Mouse (Mus musculus): ENCODE results near the gene Zfp954.
A peak's percentile ranks its signal among the peaks of the same experiment; 100 is the strongest.
"Not testable (repeated sequence)": the region's sequence is repeated elsewhere in the genome, so short reads cannot be mapped to it uniquely, and the experiment has no call there.

Zfp954 gene

DNA sequence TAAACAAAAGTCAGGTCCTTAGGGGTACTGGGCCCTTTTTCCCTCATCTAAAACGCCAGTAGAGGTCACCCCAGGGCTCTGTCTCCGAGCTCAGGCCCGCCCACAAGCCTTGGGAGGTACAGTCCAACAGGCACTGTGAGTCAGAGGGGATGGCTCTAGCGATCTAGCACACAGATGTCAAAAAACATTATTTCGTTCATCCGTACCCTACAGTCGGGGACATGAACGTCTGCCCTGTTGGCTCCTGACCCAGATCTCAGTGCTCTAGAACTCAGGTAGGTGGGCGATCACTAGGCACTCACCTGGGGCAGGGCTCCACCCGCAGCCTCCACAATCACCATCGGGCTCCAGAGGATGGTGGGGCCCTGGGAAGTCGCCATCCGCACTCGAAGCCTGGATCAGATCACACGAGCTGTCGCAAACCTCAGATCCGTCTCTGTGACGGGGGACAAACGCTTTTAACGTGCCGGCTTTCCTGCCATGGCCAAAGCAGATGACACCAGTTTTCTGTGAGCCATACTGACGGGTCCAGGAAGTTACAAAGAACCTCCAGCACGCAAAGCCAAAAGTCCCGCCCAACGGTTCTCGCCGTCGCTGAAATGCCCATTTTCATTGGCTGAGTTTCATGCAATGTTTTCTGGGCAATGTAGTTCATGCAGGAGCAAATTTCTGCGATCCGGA, at the start of gene Zfp954:
Zfp954 (minus strand) TSS at position 568 of the 681 bp plus-strand sequence.
- peak; percentile 94 for DNase-seq (ENCODE audit: low read depth)

DNA sequence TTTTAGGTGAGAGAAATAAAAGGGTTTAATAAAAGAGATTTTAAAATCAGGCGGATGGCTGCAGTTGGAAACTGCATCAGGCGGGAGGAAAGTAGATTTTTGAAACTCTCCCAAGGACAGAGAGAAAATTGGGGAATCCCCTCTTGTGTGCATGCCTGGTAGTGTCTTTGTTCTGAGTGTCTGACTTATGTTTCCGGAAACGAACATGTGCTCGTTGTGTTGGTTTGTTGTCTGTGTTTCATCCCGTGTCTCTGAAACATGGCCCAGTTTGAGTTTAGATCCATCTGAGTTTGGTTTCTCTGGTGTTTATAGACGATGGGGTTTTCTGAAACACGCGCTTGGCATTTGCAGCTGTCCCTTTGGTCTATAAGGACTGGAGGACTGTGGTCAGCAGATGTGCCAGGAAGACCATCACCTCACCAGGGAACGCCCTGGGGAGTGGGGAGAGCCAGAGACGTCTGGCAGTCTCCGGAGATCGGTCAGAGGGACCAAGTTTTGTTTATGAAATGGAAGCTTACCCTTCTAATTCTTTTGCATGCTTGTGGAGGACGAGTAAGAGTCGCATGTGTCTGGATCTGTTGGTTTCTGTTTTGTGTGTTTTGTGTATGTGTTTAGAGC, 24.8 kb upstream of the Zfp954 start:
- DNase-seq (ENCODE audit: low read depth): no peak

DNA sequence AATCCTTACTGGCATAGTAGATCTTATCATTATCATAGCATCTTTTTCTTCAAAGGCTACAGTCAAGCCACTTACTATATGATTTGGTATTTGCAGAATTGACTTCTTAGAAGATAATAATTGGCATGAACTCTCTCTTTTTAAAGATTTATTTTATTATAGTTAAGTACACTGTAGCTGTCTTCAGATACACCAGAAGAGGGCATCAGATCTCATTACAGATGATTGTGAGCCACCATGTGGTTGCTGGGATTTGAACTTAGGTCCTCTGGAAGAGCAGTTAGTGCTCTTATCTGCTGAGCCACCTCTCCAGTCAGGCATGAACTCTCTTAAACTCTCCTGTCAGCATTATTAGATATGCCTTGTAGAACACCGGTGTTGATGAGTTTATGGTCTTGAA, 22.9 kb upstream of the Zfp954 start:
- no peak for DNase-seq (ENCODE audit: low read depth)

- DNase-seq (ENCODE audit: low read depth): peak; percentile 76
These were observed 15.1 kb upstream of the Zfp954 start, which contains the start of gene Zfp773 for GRCm38 (mm10) chr7:7136379-7136866. Gene Zfp773, minus strand, starts transcription at chr7:7136755.

DNA sequence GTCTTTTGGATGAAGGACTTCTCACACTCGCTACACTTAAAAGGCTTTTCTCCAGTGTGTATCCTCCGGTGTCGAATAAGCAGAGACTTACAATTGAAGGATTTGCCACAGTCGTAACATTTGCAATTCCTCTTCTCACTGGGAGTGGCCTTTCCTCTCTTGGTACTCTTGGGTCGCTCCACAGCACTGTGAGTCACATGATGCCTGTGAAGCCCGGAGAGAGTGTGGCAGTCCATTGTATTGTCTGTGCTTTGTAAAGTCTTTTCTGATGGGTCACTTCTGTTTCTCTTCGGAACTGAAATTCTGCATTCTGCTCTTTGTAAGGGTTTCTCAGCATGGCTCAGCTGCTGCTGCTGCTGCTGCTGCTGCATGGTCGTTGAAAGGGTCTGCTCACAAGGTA, 11.5 kb upstream of the Zfp954 start:
- DNase-seq (ENCODE audit: low read depth): no peak

GRCm38 (mm10) chr7:7130491-7131124, 9.3 kb upstream of the Zfp954 start:
- not testable (repeated sequence) for DNase-seq (ENCODE audit: low read depth)

- DNase-seq (ENCODE audit: low read depth): no peak
These were observed 303 bp upstream of the Zfp954 start for GRCm38 (mm10) chr7:7121602-7121980.

GRCm38 (mm10) chr7:7118441-7118840, 2.8 kb downstream of the Zfp954 start:
- no peak for DNase-seq (ENCODE audit: low read depth)

DNA sequence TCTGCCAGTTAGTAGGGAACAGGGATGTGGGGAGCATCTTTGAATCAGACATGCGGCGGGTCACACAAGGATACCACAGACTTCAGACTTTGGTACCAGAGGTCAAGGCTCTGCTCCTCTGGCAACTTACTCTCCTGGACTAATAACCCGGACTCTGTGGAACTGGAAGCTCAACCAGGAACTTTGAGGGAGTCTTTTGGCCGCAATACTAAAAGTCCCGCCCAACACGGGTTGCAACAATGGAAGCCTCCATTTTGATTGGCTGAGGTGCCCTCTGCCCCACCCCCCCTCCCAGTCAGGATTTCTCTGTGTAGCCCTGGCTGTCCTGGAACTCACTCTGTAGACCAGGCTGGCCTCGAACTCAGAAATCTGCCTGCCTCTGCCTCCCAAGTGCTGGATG, 12.8 kb downstream of the Zfp954 start:
- DNase-seq (ENCODE audit: low read depth): no peak
